Mouse (Mus musculus) midbrain, embryonic 12.5 days (tissue): ENCODE data around the gene Adamts2. TPM values are rescaled to one million over a fixed set of nuclear protein-coding genes. Genes with fewer than 3 reads are reported as not detected.

Experiments used
- ATAC-seq: fragments of 200-750 bp; cut with Nextera tagmentation; 2 replicates; pipeline ENCODE4 v1.8.0; 2017; ENCODE audit warnings: low read depth, moderate TSS enrichment, moderate library complexity; ENCODE audit not compliant: low FRiP score
- H3K27ac ChIP-seq: fragments of 300-500 bp; sonication (generic); replicated peaks from 2 replicates; pipeline ENCODE4 v1.5.1; 2016; ENCODE audit warnings: mild to moderate bottlenecking
- H3K27me3 ChIP-seq: fragments of 300-500 bp; sonication (generic); 2 replicates; pipeline ENCODE4 v1.6.1; 2016; ENCODE audit warnings: mild to moderate bottlenecking
- H3K36me3 ChIP-seq: fragments of 300-500 bp; sonication (generic); 2 replicates; pipeline ENCODE4 v1.6.1; 2016
- H3K4me1 ChIP-seq: fragments of 300-500 bp; sonication (generic); 2 replicates; pipeline ENCODE4 v1.6.1; 2016
- H3K4me2 ChIP-seq: fragments of 300-500 bp; sonication (generic); replicated peaks from 2 replicates; pipeline ENCODE4 v1.6.1; 2016; ENCODE audit warnings: mild to moderate bottlenecking, moderate library complexity
- H3K4me3 ChIP-seq: fragments of 300-500 bp; sonication (generic); 2 replicates; pipeline ENCODE4 v1.5.1; 2016; ENCODE audit warnings: mild to moderate bottlenecking
- H3K9ac ChIP-seq: fragments of 300-500 bp; sonication (generic); replicated peaks from 2 replicates; pipeline ENCODE4 v1.6.1; 2016; ENCODE audit warnings: mild to moderate bottlenecking, moderate library complexity
- H3K9me3 ChIP-seq: fragments of 300-500 bp; sonication (generic); 2 replicates; pipeline ENCODE4 v1.6.1; 2016; ENCODE audit warnings: mild to moderate bottlenecking
- WGBS: fragments of 180-500 bp; shearing (Covaris S2); methylation state at CpG from one replicate; pipeline ENCODE4 v1.1.7; 2016; 5-methylcytosine and 5-hydroxymethylcytosine counted together
- polyA plus RNA-seq: library from polyadenylated mRNA; unstranded; fragments of >200 nt; fragmentation: Nextera tagmentation; extraction: Ambion mirVana; gene quantifications from 2 replicates; pipeline ENCODE4 v1.2.1, GENCODE M21; 2016

The Adamts2 gene
- polyA plus RNA-seq, 1 experiment from 2014 or later = 2.7 TPM

- ATAC-seq = no peak
- Histone ChIP-seq H3K27me3 (no peaks in the 10 kb centered on the region), H3K36me3 (no peaks in the 10 kb centered on the region), H3K27ac (no peak overlapping the region), H3K9ac (no peak overlapping the region), H3K4me2 (no peak overlapping the region), H3K4me3 (no peak overlapping the region), H3K9me3 (no peaks in the 10 kb centered on the region), H3K4me1 (no peaks in the 10 kb centered on the region)
- 89% methylated on average over 7 of the region's 7 CpGs for WGBS
Observed at GRCm38 (mm10) chr11:50681940-50682339, 80.1 kb downstream of the Adamts2 start.

DNA sequence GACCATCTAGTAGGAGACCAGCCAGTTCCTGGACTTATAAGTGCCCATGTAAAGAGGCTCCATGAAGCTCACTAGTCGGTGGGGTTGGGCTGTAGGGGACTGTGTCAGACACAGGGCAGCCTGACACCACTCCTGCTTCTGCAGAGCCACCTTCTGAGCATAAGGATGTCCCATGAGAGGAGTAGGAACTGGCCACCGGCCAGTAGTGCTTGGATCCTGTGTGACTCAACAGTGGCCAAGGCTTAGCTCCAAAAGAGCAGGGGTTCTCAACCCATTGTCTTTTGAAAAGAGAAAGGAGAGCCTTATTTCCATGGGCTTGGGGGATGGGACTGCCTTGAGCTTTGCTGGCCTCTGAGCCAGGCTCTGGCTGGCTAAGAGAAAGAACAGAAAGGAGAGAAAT, 81.9 kb downstream of the Adamts2 start:
- H3K4me3 ChIP-seq = no peak overlapping the region
- WGBS = 77% methylated on average over 2 of the region's 2 CpGs
- H3K27ac ChIP-seq = no peak overlapping the region
- H3K4me1 ChIP-seq = no peaks in the 10 kb centered on the region
- no peaks in the 10 kb centered on the region for H3K9me3 ChIP-seq
- H3K4me2 ChIP-seq = no peak overlapping the region
- H3K9ac ChIP-seq = no peak overlapping the region
- no peaks in the 10 kb centered on the region for H3K27me3 ChIP-seq
- no peaks in the 10 kb centered on the region for H3K36me3 ChIP-seq
- ATAC-seq = no peak

- H3K4me1 ChIP-seq = no peaks in the 10 kb centered on the region
- H3K9ac ChIP-seq = no peak overlapping the region
- H3K27ac ChIP-seq = no peak overlapping the region
- H3K27me3 ChIP-seq = no peaks in the 10 kb centered on the region
- no peak overlapping the region for H3K4me3 ChIP-seq
- no peaks in the 10 kb centered on the region for H3K36me3 ChIP-seq
- H3K4me2 ChIP-seq = no peak overlapping the region
- no peak for ATAC-seq
- 92% methylated on average over 3 of the region's 3 CpGs for WGBS
- H3K9me3 ChIP-seq = no peaks in the 10 kb centered on the region
Observed at GRCm38 (mm10) chr11:50688584-50688983, 86.7 kb downstream of the Adamts2 start.

DNA sequence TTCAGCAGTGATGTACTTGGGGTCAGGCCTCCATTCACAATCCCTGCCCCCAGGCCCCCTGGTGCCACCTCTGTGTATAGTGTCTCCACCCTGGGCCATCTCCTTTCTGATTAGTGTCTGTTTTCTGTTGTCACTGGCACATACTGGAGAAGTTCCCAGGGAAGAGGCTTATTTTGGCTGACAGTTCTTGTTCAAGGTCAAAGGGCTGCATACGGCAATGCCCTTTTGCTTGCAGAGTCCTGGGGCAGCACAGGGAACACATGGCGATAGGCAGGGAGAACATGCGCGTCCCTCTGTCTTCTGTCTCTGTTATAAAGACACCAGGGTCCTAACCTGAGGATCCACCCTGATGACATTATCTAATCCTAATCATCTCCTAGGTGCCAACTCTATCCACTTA, 87.8 kb downstream of the Adamts2 start:
- H3K27ac ChIP-seq = no peak overlapping the region
- H3K36me3 ChIP-seq = no peaks in the 10 kb centered on the region
- H3K4me1 ChIP-seq = no peaks in the 10 kb centered on the region
- ATAC-seq = no peak
- no peak overlapping the region for H3K9ac ChIP-seq
- no peak overlapping the region for H3K4me2 ChIP-seq
- H3K9me3 ChIP-seq = no peaks in the 10 kb centered on the region
- H3K4me3 ChIP-seq = no peak overlapping the region
- no peaks in the 10 kb centered on the region for H3K27me3 ChIP-seq
- WGBS = 94% methylated on average over 4 of the region's 4 CpGs

- H3K9me3 ChIP-seq = no peaks in the 10 kb centered on the region
- no peak overlapping the region for H3K4me3 ChIP-seq
- no peaks in the 10 kb centered on the region for H3K4me1 ChIP-seq
- H3K36me3 ChIP-seq = no peaks in the 10 kb centered on the region
- no peak for ATAC-seq
- no peak overlapping the region for H3K4me2 ChIP-seq
- no peaks in the 10 kb centered on the region for H3K27me3 ChIP-seq
- no peak overlapping the region for H3K27ac ChIP-seq
- no peak overlapping the region for H3K9ac ChIP-seq
- WGBS = 90% methylated on average over 12 of the region's 12 CpGs
Observed at GRCm38 (mm10) chr11:50699971-50700370, 98.1 kb downstream of the Adamts2 start.

DNA sequence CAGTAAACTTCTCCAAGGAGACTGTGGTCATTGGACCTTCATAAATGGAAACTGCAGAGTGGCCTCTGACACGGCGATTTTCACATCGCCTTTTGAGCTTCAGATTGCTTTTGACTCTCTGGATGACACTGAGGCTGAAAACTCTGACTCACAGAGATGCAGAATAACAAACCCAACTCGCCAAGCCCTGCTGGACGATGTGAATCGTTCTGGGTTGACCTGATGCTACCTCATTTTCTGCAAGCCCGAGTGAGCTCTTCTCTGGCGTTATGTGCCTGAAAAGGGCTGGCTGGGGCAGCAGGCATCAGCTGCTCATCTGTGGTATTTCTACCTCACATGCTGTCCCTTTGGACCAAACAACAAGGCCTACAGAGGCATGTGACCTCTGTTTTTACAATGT, 98.6 kb downstream of the Adamts2 start:
- H3K36me3 ChIP-seq = no peaks in the 10 kb centered on the region
- H3K27ac ChIP-seq = no peak overlapping the region
- H3K4me3 ChIP-seq = no peak overlapping the region
- H3K27me3 ChIP-seq = no peaks in the 10 kb centered on the region
- ATAC-seq = no peak
- 95% methylated on average over 8 of the region's 8 CpGs for WGBS
- no peaks in the 10 kb centered on the region for H3K9me3 ChIP-seq
- H3K4me2 ChIP-seq = no peak overlapping the region
- no peak overlapping the region for H3K9ac ChIP-seq
- no peaks in the 10 kb centered on the region for H3K4me1 ChIP-seq

GRCm38 (mm10) chr11:50703397-50703796, 101.5 kb downstream of the Adamts2 start:
- no peaks in the 10 kb centered on the region for H3K36me3 ChIP-seq
- WGBS = 78% methylated on average over 7 of the region's 7 CpGs
- no peak overlapping the region for H3K4me3 ChIP-seq
- H3K9me3 ChIP-seq = no peaks in the 10 kb centered on the region
- no peak overlapping the region for H3K9ac ChIP-seq
- H3K4me2 ChIP-seq = no peak overlapping the region
- H3K27me3 ChIP-seq = no peaks in the 10 kb centered on the region
- no peak overlapping the region for H3K27ac ChIP-seq
- H3K4me1 ChIP-seq = no peaks in the 10 kb centered on the region
- ATAC-seq = no peak

DNA sequence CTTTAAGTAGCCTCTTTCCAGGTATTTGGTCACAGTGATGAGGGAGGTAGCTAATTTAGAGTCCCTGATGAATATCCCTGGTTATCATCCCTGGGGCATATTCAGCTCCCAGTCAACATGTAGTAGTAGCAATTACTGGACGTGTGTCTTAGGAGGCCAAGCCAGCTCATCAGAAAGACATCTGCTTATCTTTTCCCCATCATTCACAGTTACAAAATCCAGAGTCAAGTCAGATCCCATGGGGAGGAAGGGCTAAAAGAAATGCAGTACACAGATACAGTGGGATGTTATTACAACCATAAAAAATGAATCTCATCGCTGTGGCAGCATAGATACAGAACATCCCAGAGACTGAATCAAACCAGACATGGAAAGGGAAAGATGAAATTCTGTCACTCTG, 102.6 kb downstream of the Adamts2 start:
- no peak for ATAC-seq
- Histone ChIP-seq H3K4me2 (no peak overlapping the region), H3K36me3 (no peaks in the 10 kb centered on the region), H3K9me3 (no peaks in the 10 kb centered on the region), H3K27me3 (no peaks in the 10 kb centered on the region), H3K27ac (no peak overlapping the region), H3K4me3 (no peak overlapping the region), H3K4me1 (no peaks in the 10 kb centered on the region), H3K9ac (no peak overlapping the region)
- 88% methylated on average over 2 of the region's 2 CpGs for WGBS

- 80% methylated on average over 1 of the region's 1 CpGs for WGBS
- no peak overlapping the region for H3K4me3 ChIP-seq
- ATAC-seq = no peak
Observed at GRCm38 (mm10) chr11:50707259-50707658, 105.4 kb downstream of the Adamts2 start.

GRCm38 (mm10) chr11:50713610-50714202, 111.8 kb downstream of the Adamts2 start:
- WGBS = 42% methylated on average over 21 of the region's 21 CpGs
- no peak overlapping the region for H3K4me3 ChIP-seq
- no peak for ATAC-seq
- no peak overlapping the region for H3K27ac ChIP-seq
- no peak overlapping the region for H3K4me2 ChIP-seq
- H3K27me3 ChIP-seq = no peaks in the 10 kb centered on the region
- H3K36me3 ChIP-seq = no peaks in the 10 kb centered on the region
- no peak overlapping the region for H3K9ac ChIP-seq
- H3K9me3 ChIP-seq = no peaks in the 10 kb centered on the region
- no peaks in the 10 kb centered on the region for H3K4me1 ChIP-seq

More at GRCm38 (mm10) chr11:50707259-50707658, 105.4 kb downstream of the Adamts2 start:
- no peak overlapping the region for H3K4me2 ChIP-seq
- no peaks in the 10 kb centered on the region for H3K4me1 ChIP-seq
- no peak overlapping the region for H3K27ac ChIP-seq
- H3K27me3 ChIP-seq = no peaks in the 10 kb centered on the region
- no peaks in the 10 kb centered on the region for H3K9me3 ChIP-seq
- H3K36me3 ChIP-seq = no peaks in the 10 kb centered on the region
- H3K9ac ChIP-seq = no peak overlapping the region

- Histone ChIP-seq H3K4me2 (no peak overlapping the region), H3K9ac (no peak overlapping the region), H3K4me1 (no peaks in the 10 kb centered on the region), H3K36me3 (no peaks in the 10 kb centered on the region), H3K9me3 (no peaks in the 10 kb centered on the region), H3K4me3 (no peak overlapping the region), H3K27ac (no peak overlapping the region), H3K27me3 (no peaks in the 10 kb centered on the region)
- no peak for ATAC-seq
- WGBS = 62% methylated on average over 6 of the region's 6 CpGs
Observed at GRCm38 (mm10) chr11:50715091-50715490, 113.2 kb downstream of the Adamts2 start.

GRCm38 (mm10) chr11:50717381-50717897, 115.6 kb downstream of the Adamts2 start:
- no peak overlapping the region for H3K4me2 ChIP-seq
- no peaks in the 10 kb centered on the region for H3K4me1 ChIP-seq
- no peak for ATAC-seq
- no peaks in the 10 kb centered on the region for H3K9me3 ChIP-seq
- H3K9ac ChIP-seq = no peak overlapping the region
- H3K4me3 ChIP-seq = no peak overlapping the region
- no peaks in the 10 kb centered on the region for H3K36me3 ChIP-seq
- no peaks in the 10 kb centered on the region for H3K27me3 ChIP-seq
- 69% methylated on average over 12 of the region's 12 CpGs for WGBS
- H3K27ac ChIP-seq = no peak overlapping the region

GRCm38 (mm10) chr11:50718862-50719261, 117.0 kb downstream of the Adamts2 start:
- no peaks in the 10 kb centered on the region for H3K4me1 ChIP-seq

More at GRCm38 (mm10) chr11:50718862-50719261, 117.0 kb downstream of the Adamts2 start:
- no peak overlapping the region for H3K9ac ChIP-seq
- 46% methylated on average over 6 of the region's 6 CpGs for WGBS
- H3K27me3 ChIP-seq = no peaks in the 10 kb centered on the region
- no peaks in the 10 kb centered on the region for H3K36me3 ChIP-seq
- no peak overlapping the region for H3K27ac ChIP-seq
- no peak overlapping the region for H3K4me2 ChIP-seq
- no peak overlapping the region for H3K4me3 ChIP-seq
- no peaks in the 10 kb centered on the region for H3K9me3 ChIP-seq
- ATAC-seq = no peak
